Mouse (Mus musculus): ENCODE measurements around the gene Dennd4c. TPM values are rescaled to one million over a fixed set of nuclear protein-coding genes. Genes with fewer than 3 reads are reported as not detected.

The Dennd4c gene
- total and polyA plus RNA-seq, 3 experiments, result 4.0 to 4.6 (median 4.2) TPM

- in situ Hi-C loops (cut with MboI; ENCODE audit: low pct_ligation_motif_present, low pct_unique_long_range_greater_than_20kb, low sequenced_read_pairs), result no loop called here
- Histone ChIP-seq H3K79me2 (replicated peaks; ENCODE audit: control insufficient read depth, extremely low read depth, insufficient read depth, poor library complexity, severe bottlenecking) (no peaks in the 10 kb centered on the region), H3K9ac (ENCODE audit: insufficient read depth, low read depth) (no peak overlapping the region), H3K36me3 (replicated peaks in 1 of 2; ENCODE audit: control insufficient read depth in 1 of 2, insufficient read depth in 1 of 2, low read length in 1 of 2) (no peaks in the 10 kb centered on the region), H3K27ac (ENCODE audit: insufficient read depth, low read depth) (no peak overlapping the region), H3K9me3 (replicated peaks; ENCODE audit: low read length) (no peaks in the 10 kb centered on the region), H3K4me3 (replicated peaks in 1 of 3; ENCODE audit: low read depth in 2 of 3, low read length in 2 of 3, poor library complexity in 1 of 3) (no peak overlapping the region), H3K4me2 (ENCODE audit: insufficient read depth, low read depth, poor library complexity, severe bottlenecking) (no peak overlapping the region), H3K27me3 (replicated peaks) (no peaks in the 10 kb centered on the region), H3K4me1 (ENCODE audit: control insufficient read depth in 1 of 2, insufficient read depth in 2 of 2) (no peaks in the 10 kb centered on the region)
- dilution Hi-C loops (cut with MboI; ENCODE audit: extremely low pct_ligation_motif_present, extremely low pct_unique_long_range_greater_than_20kb, low sequenced_read_pairs), result no loop called here
- peak; percentile 20 for DNase-seq (ENCODE audit: extremely low read depth)
- TF ChIP-seq RAD21 (IDR thresholded peaks at IDR 0.05; ENCODE audit: low read depth, low read length) (peak; percentile 14; the same call in 1 of the 2 replicates), ELF1 (IDR thresholded peaks at IDR 0.05; ENCODE audit: low read depth, low read length) (no peak), RCOR1 (conservative IDR thresholded peaks at IDR 0.05; ENCODE audit: low read depth, low read length) (no peak), SMC3 (IDR thresholded peaks at IDR 0.05; ENCODE audit: low read depth, low read length) (peak; percentile 35), IRF4 (IDR thresholded peaks at IDR 0.05; ENCODE audit: low read depth, low read length) (no peak), CHD1 (IDR thresholded peaks at IDR 0.05; ENCODE audit: low read depth, low read length) (no peak), EP300 (IDR thresholded peaks at IDR 0.05; ENCODE audit: low read length) (no peak), CTCF (conservative IDR thresholded peaks at IDR 0.05 in 1 of 2, IDR thresholded peaks at IDR 0.05 in 1 of 2; ENCODE audit: low read depth in 2 of 2, low read length in 2 of 2) (peak in 1 of 2 experiments; percentile 59; a peak in 2 of 4 replicates), SIN3A (IDR thresholded peaks at IDR 0.05; ENCODE audit: low read length) (no peak)
Observed at GRCm38 (mm10) chr4:86708801-86709200, 39.6 kb upstream of the Dennd4c start.

- no peak overlapping the region for H3K4me3 ChIP-seq (replicated peaks in 1 of 3; ENCODE audit: low read depth in 2 of 3, low read length in 2 of 3, poor library complexity in 1 of 3)
- dilution Hi-C loops (cut with MboI; ENCODE audit: extremely low pct_ligation_motif_present, extremely low pct_unique_long_range_greater_than_20kb, low sequenced_read_pairs) (no loop called here), in situ Hi-C loops (cut with MboI; ENCODE audit: low pct_ligation_motif_present, low pct_unique_long_range_greater_than_20kb, low sequenced_read_pairs) (no loop called here)
- no peaks in the 10 kb centered on the region for H3K79me2 ChIP-seq (replicated peaks; ENCODE audit: control insufficient read depth, extremely low read depth, insufficient read depth, poor library complexity, severe bottlenecking)
- no peak for DNase-seq (ENCODE audit: extremely low read depth)
- H3K36me3 ChIP-seq (replicated peaks in 1 of 2; ENCODE audit: control insufficient read depth in 1 of 2, insufficient read depth in 1 of 2, low read length in 1 of 2), result no peaks in the 10 kb centered on the region
- H3K4me2 ChIP-seq (ENCODE audit: insufficient read depth, low read depth, poor library complexity, severe bottlenecking), result no peak overlapping the region
- no peaks in the 10 kb centered on the region for H3K27me3 ChIP-seq (replicated peaks)
- no peaks in the 10 kb centered on the region for H3K4me1 ChIP-seq (ENCODE audit: control insufficient read depth in 1 of 2, insufficient read depth in 2 of 2)
- H3K27ac ChIP-seq (ENCODE audit: insufficient read depth, low read depth), result no peak overlapping the region
- H3K9ac ChIP-seq (ENCODE audit: insufficient read depth, low read depth), result no peak overlapping the region
- TF ChIP-seq SIN3A (IDR thresholded peaks at IDR 0.05; ENCODE audit: low read length) (no peak), E2F4 (IDR thresholded peaks at IDR 0.05; ENCODE audit: insufficient replicate concordance, low read depth, low read length) (no peak), MAZ (IDR thresholded peaks at IDR 0.05; ENCODE audit: low read depth, low read length) (no peak), ZMIZ1 (IDR thresholded peaks at IDR 0.05; ENCODE audit: low read depth, low read length) (no peak), HCFC1 (IDR thresholded peaks at IDR 0.05; ENCODE audit: low read depth, low read length) (no peak), CHD2 (IDR thresholded peaks at IDR 0.05; ENCODE audit: low read length) (no peak), MAX (IDR thresholded peaks at IDR 0.05; ENCODE audit: low read length) (no peak), TBP (conservative IDR thresholded peaks at IDR 0.05; ENCODE audit: low read depth, low read length) (no peak), GABPA (IDR thresholded peaks at IDR 0.05; ENCODE audit: insufficient replicate concordance, low read depth, low read length) (no peak), USF2 (conservative IDR thresholded peaks at IDR 0.05; ENCODE audit: low read depth, low read length) (no peak), EP300 (IDR thresholded peaks at IDR 0.05; ENCODE audit: low read length) (no peak), NELFE (IDR thresholded peaks at IDR 0.05; ENCODE audit: low read depth, low read length) (no peak), RCOR1 (conservative IDR thresholded peaks at IDR 0.05; ENCODE audit: low read depth, low read length) (no peak), JUN (IDR thresholded peaks at IDR 0.05; ENCODE audit: insufficient read depth, low read depth, low read length) (no peak), ELF1 (IDR thresholded peaks at IDR 0.05; ENCODE audit: low read depth, low read length) (no peak), MXI1 (IDR thresholded peaks at IDR 0.05; ENCODE audit: low read depth, low read length) (no peak)
- no peaks in the 10 kb centered on the region for H3K9me3 ChIP-seq (replicated peaks; ENCODE audit: low read length)
Observed at GRCm38 (mm10) chr4:86710034-86710650, 38.2 kb upstream of the Dennd4c start.
